Mouse (Mus musculus) kidney, adult 2 months (tissue): ENCODE measurements around the gene Sgpp1. TPM values are rescaled to one million over a fixed set of nuclear protein-coding genes. Genes with fewer than 3 reads are reported as not detected.
A peak's percentile ranks its signal among the peaks of the same experiment; 100 is the strongest.

Experiments used
- DNase-seq: peaks from one replicate; pipeline ENCODE4 v3.0.0; 2021
- H3K27ac ChIP-seq: fragments of 200-500 bp; 2 replicates; pipeline ENCODE4 v1.5.1; 2012; ENCODE audit warnings: low read depth, low read length, control low read depth, inconsistent platforms; ENCODE audit not compliant: insufficient read depth
- H3K27me3 ChIP-seq: fragments of 200-500 bp; replicated peaks from 2 replicates; pipeline ENCODE4 v1.6.1; 2012; ENCODE audit warnings: mild to moderate bottlenecking, moderate library complexity, low read length, inconsistent platforms; ENCODE audit not compliant: control insufficient read depth, insufficient read depth
- H3K36me3 ChIP-seq: fragments of 200-500 bp; 2 replicates; pipeline ENCODE4 v1.6.1; 2012; ENCODE audit warnings: mild to moderate bottlenecking, moderate library complexity, low read length, inconsistent platforms; ENCODE audit not compliant: control insufficient read depth, insufficient read depth
- H3K4me1 ChIP-seq: fragments of 200-500 bp; 2 replicates; pipeline ENCODE4 v1.6.1; 2011; ENCODE audit warnings: low read length; ENCODE audit not compliant: control insufficient read depth, insufficient read depth
- H3K4me3 ChIP-seq: fragments of 200-500 bp; 2 replicates; pipeline ENCODE4 v1.5.1; 2011; ENCODE audit warnings: mild to moderate bottlenecking, low read depth, low read length, control low read depth; ENCODE audit not compliant: insufficient read depth
- CTCF ChIP-seq: fragments of 200-500 bp; conservative IDR thresholded peaks from 2 replicates; pipeline ENCODE4 v1.5.1; 2011; ENCODE audit warnings: low read depth, mild to moderate bottlenecking, control low read depth, low read length, moderate library complexity, mixed read lengths; ENCODE audit not compliant: insufficient read depth, insufficient read length
- POLR2A ChIP-seq: fragments of 200-500 bp; IDR thresholded peaks from one replicate; pipeline ENCODE4 v1.6.1; 2011; ENCODE audit warnings: low read depth, low read length, control low read depth
- WGBS: fragments of 180-500 bp; shearing (Covaris S2); methylation state at CpG from one replicate; pipeline ENCODE4 v1.1.7; 2018; 5-methylcytosine and 5-hydroxymethylcytosine counted together
- polyA plus RNA-seq: library from polyadenylated mRNA; depleted of rRNA; stranded (reverse); fragments of >200 nt; gene quantifications from 2 replicates; pipeline ENCODE4 v1.2.3, GENCODE M21; 2012; rRNA removed

Sgpp1 gene
- polyA plus RNA-seq, 1 experiment = 78.3 TPM

GRCm38 (mm10) chr12:75671759-75672315, 63.7 kb downstream of the Sgpp1 start:
- H3K36me3 ChIP-seq = no peaks in the 10 kb centered on the region
- H3K4me3 ChIP-seq = no peak overlapping the region
- DNase-seq = peak; percentile 63
- H3K27ac ChIP-seq = no peak overlapping the region
- no peaks in the 10 kb centered on the region for H3K27me3 ChIP-seq
- WGBS = 43% methylated on average over 3 of the region's 3 CpGs
- no peak for TF ChIP-seq POLR2A
- peak; percentile 35; the same call in 1 of the 2 replicates for TF ChIP-seq CTCF
- peaks cover 3% of the 10 kb centered on the region; the same call in 1 of the 2 replicates for H3K4me1 ChIP-seq

GRCm38 (mm10) chr12:75670611-75671010, 64.9 kb downstream of the Sgpp1 start:
- Histone ChIP-seq H3K4me3 (peak overlapping the region; percentile 80), H3K27ac (no peak overlapping the region), H3K27me3 (no peaks in the 10 kb centered on the region), H3K4me1 (peaks cover 7% of the 10 kb centered on the region; the same call in 1 of the 2 replicates), H3K36me3 (no peaks in the 10 kb centered on the region)
- no peak for DNase-seq
- WGBS = 80% methylated on average over 6 of the region's 6 CpGs
- TF ChIP-seq CTCF (no peak), POLR2A (no peak)

- Histone ChIP-seq H3K4me1 (peaks cover 10% of the 10 kb centered on the region; the same call in 1 of the 2 replicates), H3K4me3 (peak within 1 kb of the TSS; percentile 80), H3K27ac (peak within 1 kb of the TSS; percentile 96), H3K36me3 (no peaks in the 10 kb centered on the region), H3K27me3 (no peaks in the 10 kb centered on the region)
- under 1% methylated on average over 55 of the region's 55 CpGs for WGBS
- peak; percentile 67 for TF ChIP-seq POLR2A
- peak; percentile 30; the same call in 1 of the 2 replicates for TF ChIP-seq CTCF
- peak; percentile 100 for DNase-seq
These were observed 66.0 kb downstream of the Sgpp1 start, which contains the start of gene Wdr89 for GRCm38 (mm10) chr12:75669258-75670106. Gene Wdr89, minus strand, starts transcription at chr12:75669537.

- no peak for DNase-seq
- Histone ChIP-seq H3K27ac (peak overlapping the region; percentile 96), H3K36me3 (no peaks in the 10 kb centered on the region), H3K4me3 (peak overlapping the region; percentile 71), H3K4me1 (peaks cover 10% of the 10 kb centered on the region; the same call in 1 of the 2 replicates), H3K27me3 (no peaks in the 10 kb centered on the region)
- WGBS = under 1% methylated on average over 9 of the region's 9 CpGs
- TF ChIP-seq POLR2A (no peak), CTCF (no peak)
These were observed 66.6 kb downstream of the Sgpp1 start for GRCm38 (mm10) chr12:75668916-75669257.

GRCm38 (mm10) chr12:75668221-75668620, 67.3 kb downstream of the Sgpp1 start:
- TF ChIP-seq CTCF (no peak), POLR2A (no peak)
- Histone ChIP-seq H3K36me3 (no peaks in the 10 kb centered on the region), H3K4me1 (peaks cover 14% of the 10 kb centered on the region; the same call in 1 of the 2 replicates), H3K27ac (peak overlapping the region; percentile 96), H3K4me3 (no peak overlapping the region), H3K27me3 (no peaks in the 10 kb centered on the region)
- 68% methylated on average over 2 of the region's 2 CpGs for WGBS
- peak; percentile 68 for DNase-seq

- DNase-seq = peak; percentile 64
- Histone ChIP-seq H3K36me3 (no peaks in the 10 kb centered on the region), H3K4me1 (peaks cover 19% of the 10 kb centered on the region; the same call in 1 of the 2 replicates), H3K27me3 (no peaks in the 10 kb centered on the region), H3K4me3 (no peak overlapping the region), H3K27ac (peak overlapping the region; percentile 93)
- TF ChIP-seq POLR2A = no peak
- no peak for TF ChIP-seq CTCF
These were observed 68.6 kb downstream of the Sgpp1 start for GRCm38 (mm10) chr12:75666939-75667338.

- H3K36me3 ChIP-seq = no peaks in the 10 kb centered on the region
- WGBS = 39% methylated on average over 6 of the region's 6 CpGs
- TF ChIP-seq POLR2A = no peak
- DNase-seq = peak; percentile 88
- peak overlapping the region; percentile 91 for H3K27ac ChIP-seq
- H3K4me3 ChIP-seq = no peak overlapping the region
- H3K27me3 ChIP-seq = no peaks in the 10 kb centered on the region
- H3K4me1 ChIP-seq = peaks cover 17% of the 10 kb centered on the region; the same call in 1 of the 2 replicates
These were observed 71.1 kb downstream of the Sgpp1 start for GRCm38 (mm10) chr12:75664516-75664810.

Other genes with a start within 250 kb of the Sgpp1 start
- gene Ppp2r5e, start 139.5 kb downstream of the Sgpp1 start, polyA plus RNA-seq = 17.1 and 17.3 TPM in 2 replicates
- 2.5 and 3.8 TPM in 2 replicates for gene Wdr89, start 66.2 kb downstream of the Sgpp1 start, polyA plus RNA-seq
- gene Syne2, start 82.4 kb upstream of the Sgpp1 start, polyA plus RNA-seq = 54.5 and 68.4 TPM in 2 replicates